Comparison of ENCODE assay signal across 9 mouse cellular contexts in genomic region chr8:70139981-70140380, GRCm38 (mm10). TPM values are rescaled to one million over a fixed set of nuclear protein-coding genes. Genes with fewer than 3 reads are reported as not detected.
DNase-seq lines count a peak whose midpoint lies in the region; ATAC-seq lines count a peak whose summit lies in the region.
"Had no signal": no experiment of that assay in that cellular context is flagged by ENCODE, and none has a peak within 500 bp of the region (broad histone marks: within the 10 kb centered on the region; RNA-seq: fewer than 3 reads in every experiment).

No protein-coding gene starts in this region.

- WGBS in kidney, embryonic 15.5 days, result 12% methylated on average over 9 of the region's 9 CpGs
- 17% methylated on average over 9 of the region's 9 CpGs for WGBS in hindbrain, embryonic 13.5 days
- 12% methylated on average over 9 of the region's 9 CpGs for WGBS in midbrain, embryonic 14.5 days

- H3K9ac ChIP-seq in kidney, embryonic 15.5 days, result peak overlapping the region; percentile 59
- peak overlapping the region; percentile 89 for H3K9ac ChIP-seq in hindbrain, embryonic 13.5 days
- H3K9ac ChIP-seq in midbrain, embryonic 14.5 days (replicated peaks; ENCODE audit: low read length), result peak overlapping the region; percentile 68

- H3K27me3 ChIP-seq in kidney, embryonic 15.5 days, result no peaks in the 10 kb centered on the region
- no peaks in the 10 kb centered on the region for H3K27me3 ChIP-seq in hindbrain, embryonic 13.5 days
- H3K27me3 ChIP-seq in midbrain, embryonic 14.5 days (ENCODE audit: control insufficient read depth, insufficient read depth, low read length), result no peaks in the 10 kb centered on the region

- no peak for DNase-seq in kidney, adult 18-20 months
- DNase-seq in adipocyte (ENCODE audit: low spot score), result peak; percentile 56
- no peak for DNase-seq in midbrain, embryonic 14.5 days
- DNase-seq in layer of hippocampus, adult 9-11 months, result no peak
- DNase-seq in urinary bladder, adult 18-20 months (ENCODE audit: low spot score in 2 of 2), result no peak
- DNase-seq in thymus, postnatal 10 days (ENCODE audit: low spot score in 2 of 2), result no peak

- H3K4me2 ChIP-seq in kidney, embryonic 15.5 days, result peak overlapping the region; percentile 73
- peak overlapping the region; percentile 87 for H3K4me2 ChIP-seq in hindbrain, embryonic 13.5 days
- H3K4me2 ChIP-seq in midbrain, embryonic 14.5 days (ENCODE audit: low read length), result peak overlapping the region; percentile 66

- H3K27ac ChIP-seq in kidney, embryonic 15.5 days, result peak overlapping the region; percentile 85
- peak overlapping the region; percentile 89 for H3K27ac ChIP-seq in hindbrain, embryonic 13.5 days
- peak overlapping the region; percentile 62; the same call in 1 of the 2 replicates for H3K27ac ChIP-seq in midbrain, embryonic 14.5 days (replicated peaks; ENCODE audit: low read depth, low read length)

- no peaks in the 10 kb centered on the region for H3K9me3 ChIP-seq in kidney, embryonic 15.5 days (replicated peaks)
- no peaks in the 10 kb centered on the region for H3K9me3 ChIP-seq in hindbrain, embryonic 13.5 days
- no peaks in the 10 kb centered on the region for H3K9me3 ChIP-seq in midbrain, embryonic 14.5 days (ENCODE audit: control insufficient read depth, low read length)

- H3K4me1 ChIP-seq in kidney, embryonic 15.5 days, result peaks cover 21% of the 10 kb centered on the region
- H3K4me1 ChIP-seq in hindbrain, embryonic 13.5 days (replicated peaks), result peaks cover 25% of the 10 kb centered on the region
- H3K4me1 ChIP-seq in midbrain, embryonic 14.5 days (ENCODE audit: control insufficient read depth, insufficient read depth, low read length), result peaks cover 19% of the 10 kb centered on the region

- ATAC-seq in kidney, embryonic 15.5 days (replicated peaks; ENCODE audit: low FRiP score), result no peak
- no peak for ATAC-seq in hindbrain, embryonic 13.5 days (ENCODE audit: low FRiP score)
- no peak for ATAC-seq in midbrain, embryonic 14.5 days (ENCODE audit: low FRiP score, low TSS enrichment)

- peak overlapping the region; percentile 76 for H3K4me3 ChIP-seq in kidney, embryonic 15.5 days (replicated peaks)
- H3K4me3 ChIP-seq in hindbrain, embryonic 13.5 days, result peak overlapping the region; percentile 83
- H3K4me3 ChIP-seq in midbrain, embryonic 14.5 days (replicated peaks; ENCODE audit: low read depth, low read length), result peak overlapping the region; percentile 55

- H3K36me3 ChIP-seq in kidney, embryonic 15.5 days, result peaks cover 59% of the 10 kb centered on the region
- peaks cover 50% of the 10 kb centered on the region for H3K36me3 ChIP-seq in hindbrain, embryonic 13.5 days
- H3K36me3 ChIP-seq in midbrain, embryonic 14.5 days (ENCODE audit: control insufficient read depth, insufficient read depth, low read length), result peaks cover 37% of the 10 kb centered on the region

RNA-seq across cellular contexts. Expression of gene Mef2b, which starts 0.5 kb away (rescaled TPM):
- 0.17 and 0.29 TPM in 2 replicates for polyA plus RNA-seq in kidney, embryonic 15.5 days (2015; fragmentation: Nextera tagmentation; extraction: Ambion mirVana)
- polyA plus RNA-seq in hindbrain, embryonic 13.5 days (2015; fragmentation: Nextera tagmentation; extraction: Ambion mirVana), result 0.40 TPM in 2 replicates
- polyA plus RNA-seq in midbrain, embryonic 14.5 days (2014; fragmentation: Nextera tagmentation; extraction: Ambion mirVana), result 0.46 and 0.50 TPM in 2 replicates
- polyA plus RNA-seq: activated CD4-positive, CD25-positive, alpha-beta regulatory T cell, adult 4 months had no signal

RNA-seq across cellular contexts. Expression of gene Borcs8, which starts 0.7 kb away (rescaled TPM):
- 45.0 and 47.8 TPM in 2 replicates for polyA plus RNA-seq in kidney, embryonic 15.5 days (2015; fragmentation: Nextera tagmentation; extraction: Ambion mirVana)
- 53.6 and 58.2 TPM in 2 replicates for polyA plus RNA-seq in hindbrain, embryonic 13.5 days (2015; fragmentation: Nextera tagmentation; extraction: Ambion mirVana)
- 64.2 and 71.2 TPM in 2 replicates for polyA plus RNA-seq in midbrain, embryonic 14.5 days (2014; fragmentation: Nextera tagmentation; extraction: Ambion mirVana)

RNA-seq across cellular contexts. Expression of gene Rfxank, which starts 1.0 kb away (rescaled TPM):
- polyA plus RNA-seq in kidney, embryonic 15.5 days (2015; fragmentation: Nextera tagmentation; extraction: Ambion mirVana), result 18.3 and 22.7 TPM in 2 replicates
- polyA plus RNA-seq in hindbrain, embryonic 13.5 days (2015; fragmentation: Nextera tagmentation; extraction: Ambion mirVana), result 12.5 and 14.3 TPM in 2 replicates
- polyA plus RNA-seq in midbrain, embryonic 14.5 days (2014; fragmentation: Nextera tagmentation; extraction: Ambion mirVana), result 6.7 and 7.5 TPM in 2 replicates

RNA-seq across cellular contexts. Expression of gene Nr2c2ap, which starts 8.8 kb away (rescaled TPM):
- 31.4 and 34.8 TPM in 2 replicates for polyA plus RNA-seq in kidney, embryonic 15.5 days (2015; fragmentation: Nextera tagmentation; extraction: Ambion mirVana)
- polyA plus RNA-seq in hindbrain, embryonic 13.5 days (2015; fragmentation: Nextera tagmentation; extraction: Ambion mirVana), result 32.6 and 36.4 TPM in 2 replicates
- polyA plus RNA-seq in midbrain, embryonic 14.5 days (2014; fragmentation: Nextera tagmentation; extraction: Ambion mirVana), result 25.8 and 43.4 TPM in 2 replicates

RNA-seq across cellular contexts. Expression of gene Ncan, which starts 19.3 kb away (rescaled TPM):
- polyA plus RNA-seq in kidney, embryonic 15.5 days (2015; fragmentation: Nextera tagmentation; extraction: Ambion mirVana), result 0.32 and 0.64 TPM in 2 replicates
- 128 and 135 TPM in 2 replicates for polyA plus RNA-seq in hindbrain, embryonic 13.5 days (2015; fragmentation: Nextera tagmentation; extraction: Ambion mirVana)
- 135 and 147 TPM in 2 replicates for polyA plus RNA-seq in midbrain, embryonic 14.5 days (2014; fragmentation: Nextera tagmentation; extraction: Ambion mirVana)
- polyA plus RNA-seq: activated CD4-positive, CD25-positive, alpha-beta regulatory T cell, adult 4 months had no signal
